Mouse (Mus musculus) neural tube, embryonic 11.5 days (tissue): Measurements from ENCODE around the gene Mbtps1. TPM values are rescaled to one million over a fixed set of nuclear protein-coding genes. Genes with fewer than 3 reads are reported as not detected.

Experiments used
- ATAC-seq: fragments of 200-750 bp; cut with Nextera tagmentation; 2 replicates; pipeline ENCODE4 v1.8.0; 2017; ENCODE audit warnings: moderate number of reproducible peaks, mild to moderate bottlenecking, moderate TSS enrichment, moderate library complexity; ENCODE audit not compliant: insufficient read depth, low FRiP score, low TSS enrichment
- DNase-seq: peaks from one replicate; pipeline ENCODE4 v3.0.0-alpha.2; 2015; ENCODE audit warnings: low spot score
- H3K27ac ChIP-seq: fragments of 300-500 bp; sonication (generic); 2 replicates; pipeline ENCODE4 v1.5.1; 2014; ENCODE audit warnings: low read depth, mild to moderate bottlenecking, low read length
- H3K27me3 ChIP-seq: fragments of 300-500 bp; sonication (generic); 2 replicates; pipeline ENCODE4 v1.6.1; 2014; ENCODE audit warnings: mild to moderate bottlenecking, low read length, mixed read lengths; ENCODE audit not compliant: control insufficient read depth, insufficient read depth
- H3K36me3 ChIP-seq: fragments of 300-500 bp; sonication (generic); 2 replicates; pipeline ENCODE4 v1.6.1; 2014; ENCODE audit warnings: mild to moderate bottlenecking, low read length, moderate library complexity, mixed read lengths; ENCODE audit not compliant: control insufficient read depth, insufficient read depth
- H3K4me1 ChIP-seq: fragments of 300-500 bp; sonication (generic); 2 replicates; pipeline ENCODE4 v1.6.1; 2014; ENCODE audit warnings: low read length, mixed read lengths; ENCODE audit not compliant: control insufficient read depth, insufficient read depth
- H3K4me2 ChIP-seq: fragments of 300-500 bp; sonication (generic); 2 replicates; pipeline ENCODE4 v1.6.1; 2014; ENCODE audit warnings: low read depth, mild to moderate bottlenecking, moderate library complexity
- H3K4me3 ChIP-seq: fragments of 300-500 bp; sonication (generic); 2 replicates; pipeline ENCODE4 v1.5.1; 2014; ENCODE audit warnings: low read depth, low read length
- H3K9ac ChIP-seq: fragments of 300-500 bp; sonication (generic); 2 replicates; pipeline ENCODE4 v1.6.1; 2014; ENCODE audit warnings: mild to moderate bottlenecking, low read length
- H3K9me3 ChIP-seq: fragments of 300-500 bp; sonication (generic); 2 replicates; pipeline ENCODE4 v1.6.1; 2016; ENCODE audit warnings: low read length; ENCODE audit not compliant: control insufficient read depth
- WGBS: fragments of 180-500 bp; shearing (Covaris S2); extraction: QIAGEN DNeasy Blood & Tissue Kit; methylation state at CpG from one replicate; pipeline ENCODE4 v1.1.7; 2014; 5-methylcytosine and 5-hydroxymethylcytosine counted together
- polyA plus RNA-seq: library from polyadenylated mRNA; unstranded; fragments of >200 nt; fragmentation: Nextera tagmentation; extraction: Ambion mirVana; gene quantifications from 2 replicates; pipeline ENCODE4 v1.2.1, GENCODE M21; 2014

Gene Mbtps1
- polyA plus RNA-seq, 1 experiment from 2014 or later: 105 TPM

GRCm38 (mm10) chr8:119466794-119467193, 91.7 kb downstream of the Mbtps1 start:
- DNase-seq: no peak
- WGBS: 80% methylated on average over 10 of the region's 10 CpGs
- Histone ChIP-seq H3K4me3 (no peak overlapping the region), H3K27ac (no peak overlapping the region), H3K4me1 (peaks cover 7% of the 10 kb centered on the region), H3K4me2 (no peak overlapping the region), H3K27me3 (0 out of 2 replicates have a peak, but pooled peaks cover 7% of the 10 kb centered on the region), H3K36me3 (no peaks in the 10 kb centered on the region), H3K9me3 (no peaks in the 10 kb centered on the region), H3K9ac (no peak overlapping the region)
- ATAC-seq: no peak

GRCm38 (mm10) chr8:119466105-119466504, 92.4 kb downstream of the Mbtps1 start:
- Histone ChIP-seq H3K27ac (no peak overlapping the region), H3K4me3 (no peak overlapping the region), H3K27me3 (0 out of 2 replicates have a peak, but pooled peaks cover 7% of the 10 kb centered on the region), H3K4me1 (peaks cover 7% of the 10 kb centered on the region), H3K4me2 (peak overlapping the region; percentile 4; the same call in 1 of the 2 replicates), H3K9ac (peak overlapping the region; percentile 7; the same call in 1 of the 2 replicates), H3K9me3 (no peaks in the 10 kb centered on the region), H3K36me3 (no peaks in the 10 kb centered on the region)
- WGBS: 1% methylated on average over 18 of the region's 18 CpGs
- ATAC-seq: no peak
- DNase-seq: no peak

GRCm38 (mm10) chr8:119463709-119464108, 94.8 kb downstream of the Mbtps1 start:
- H3K36me3 ChIP-seq: no peaks in the 10 kb centered on the region
- H3K27me3 ChIP-seq: 0 out of 2 replicates have a peak, but pooled peaks cover 7% of the 10 kb centered on the region
- WGBS: 77% methylated on average over 7 of the region's 7 CpGs
- H3K4me1 ChIP-seq: peaks cover 7% of the 10 kb centered on the region
- H3K4me2 ChIP-seq: no peak overlapping the region
- DNase-seq (no peak), ATAC-seq (no peak)
- H3K27ac ChIP-seq: no peak overlapping the region
- no peak overlapping the region for H3K9ac ChIP-seq
- no peak overlapping the region for H3K4me3 ChIP-seq
- H3K9me3 ChIP-seq: no peaks in the 10 kb centered on the region

GRCm38 (mm10) chr8:119461356-119461755, 97.2 kb downstream of the Mbtps1 start:
- DNase-seq (no peak), ATAC-seq (no peak)
- Histone ChIP-seq H3K27ac (no peak overlapping the region), H3K4me3 (no peak overlapping the region), H3K36me3 (no peaks in the 10 kb centered on the region), H3K4me1 (peaks cover 6% of the 10 kb centered on the region), H3K27me3 (0 out of 2 replicates have a peak, but pooled peaks cover 4% of the 10 kb centered on the region), H3K9me3 (no peaks in the 10 kb centered on the region), H3K4me2 (no peak overlapping the region), H3K9ac (no peak overlapping the region)
- WGBS: 70% methylated on average over 9 of the region's 9 CpGs

DNA sequence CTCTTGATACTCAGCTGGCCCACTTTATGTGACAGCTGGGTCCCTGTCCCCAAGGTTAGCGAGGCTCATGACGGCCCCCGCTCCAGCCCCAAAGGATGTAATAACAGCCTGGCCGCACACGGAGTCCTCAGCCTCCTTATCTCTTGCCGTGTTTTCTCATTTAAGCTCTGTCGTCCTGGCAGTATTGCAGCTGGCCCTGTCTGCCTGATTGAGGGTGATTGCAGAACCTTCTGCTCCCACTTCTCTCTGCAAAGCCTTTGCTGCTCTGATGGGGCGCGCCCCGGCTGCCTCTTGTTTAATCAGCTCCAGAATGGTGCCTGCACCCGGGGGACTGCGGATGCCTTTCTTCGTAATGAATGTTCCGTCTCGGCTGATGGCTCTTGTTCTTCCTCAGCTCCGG, 98.8 kb downstream of the Mbtps1 start:
- DNase-seq (peak; percentile 70), ATAC-seq (no peak; the same call in 1 of the 2 replicates)
- Histone ChIP-seq H3K4me2 (no peak overlapping the region), H3K9me3 (no peaks in the 10 kb centered on the region), H3K27ac (peak overlapping the region; percentile 29; the same call in 1 of the 2 replicates), H3K36me3 (no peaks in the 10 kb centered on the region), H3K27me3 (no peaks in the 10 kb centered on the region), H3K4me1 (no peaks in the 10 kb centered on the region), H3K9ac (no peak overlapping the region), H3K4me3 (no peak overlapping the region)
- 44% methylated on average over 16 of the region's 16 CpGs for WGBS

Other genes with a start within 250 kb of the Mbtps1 start
- 355 and 357 TPM in 2 replicates for gene Hsbp1, start 214.2 kb downstream of the Mbtps1 start, polyA plus RNA-seq
- 9.7 and 11.5 TPM in 2 replicates for gene Mlycd, start 163.9 kb downstream of the Mbtps1 start, polyA plus RNA-seq
- gene Osgin1, start 124.6 kb downstream of the Mbtps1 start, polyA plus RNA-seq: 0.27 and 0.76 TPM in 2 replicates
- 11.5 and 11.8 TPM in 2 replicates for gene Necab2, start 112.0 kb downstream of the Mbtps1 start, polyA plus RNA-seq
- gene Slc38a8, start 57.0 kb downstream of the Mbtps1 start, polyA plus RNA-seq: not detected in 2 replicates
- 74.4 and 87.6 TPM in 2 replicates for gene Hsdl1, start 16.4 kb upstream of the Mbtps1 start, polyA plus RNA-seq
- not detected in 2 replicates for gene Dnaaf1, start 16.5 kb upstream of the Mbtps1 start, polyA plus RNA-seq
- gene Taf1c, start 46.5 kb upstream of the Mbtps1 start, polyA plus RNA-seq: 11.7 and 14.1 TPM in 2 replicates
- 0.12 TPM in 1 of 2 replicates, not detected in the other for gene Adad2, start 54.0 kb upstream of the Mbtps1 start, polyA plus RNA-seq
- 0.32 and 0.42 TPM in 2 replicates for gene Kcng4, start 76.9 kb upstream of the Mbtps1 start, polyA plus RNA-seq
- gene Wfdc1, start 107.6 kb upstream of the Mbtps1 start, polyA plus RNA-seq: 1.7 and 1.9 TPM in 2 replicates
- gene Atp2c2, start 141.3 kb upstream of the Mbtps1 start, polyA plus RNA-seq: 0.61 and 1.0 TPM in 2 replicates
- 10.3 and 11.1 TPM in 2 replicates for gene Tldc1, start 219.7 kb upstream of the Mbtps1 start, polyA plus RNA-seq